Mouse (Mus musculus) CH12.LX (cell line): ENCODE data around the gene Htatip2. TPM values are rescaled to one million over a fixed set of nuclear protein-coding genes. Genes with fewer than 3 reads are reported as not detected.

ENCODE experiments used
- DNase-seq: peaks from one replicate; pipeline ENCODE4 v3.0.0-alpha.2; 2013; ENCODE audit errors: extremely low read depth
- H3K27ac ChIP-seq: 2 replicates; pipeline ENCODE4 v1.5.1; 2012; ENCODE audit warnings: low read depth, mild to moderate bottlenecking, control low read depth, moderate library complexity; ENCODE audit not compliant: insufficient read depth
- H3K27me3 ChIP-seq: replicated peaks from 2 replicates; pipeline ENCODE3; 2012; ENCODE audit warnings: inconsistent platforms
- H3K36me3 ChIP-seq, 2 experiments: replicated peaks in 1 of 2; 2 replicates each; pipeline versions ENCODE3 to v1.6.1; 2012; ENCODE audit warnings: inconsistent platforms in 1 of 2, low read length in 1 of 2, mild to moderate bottlenecking in 1 of 2, mixed read lengths in 1 of 2, moderate library complexity in 1 of 2; ENCODE audit not compliant: control insufficient read depth in 1 of 2, insufficient read depth in 1 of 2
- H3K4me1 ChIP-seq, 2 experiments: 2 replicates each; pipeline ENCODE4 v1.6.1; 2012; ENCODE audit warnings: inconsistent platforms in 1 of 2, moderate library complexity in 1 of 2; ENCODE audit not compliant: insufficient read depth in 2 of 2, control insufficient read depth in 1 of 2
- H3K4me2 ChIP-seq: 2 replicates; pipeline ENCODE4 v1.6.1; 2012; ENCODE audit warnings: low read depth, mild to moderate bottlenecking, control low read depth; ENCODE audit not compliant: poor library complexity, insufficient read depth, severe bottlenecking
- H3K4me3 ChIP-seq, 3 experiments: fragments of 150-350 bp in 1 of 3; sonication (generic) in 1 of 3; replicated peaks in 1 of 3; 2 replicates each; pipeline versions ENCODE3 to v1.5.1; 2011 to 2012; ENCODE audit warnings: low read depth in 2 of 3, low read length in 2 of 3, mild to moderate bottlenecking in 2 of 3, moderate library complexity in 2 of 3, control low read depth in 1 of 3, improper control_type of control experiment in 1 of 3, inconsistent platforms in 1 of 3, mixed read lengths in 1 of 3; ENCODE audit not compliant: poor library complexity in 1 of 3
- H3K79me2 ChIP-seq: replicated peaks from 2 replicates; pipeline ENCODE4 v1.6.1; 2012; ENCODE audit warnings: mild to moderate bottlenecking, moderate library complexity; ENCODE audit not compliant: control insufficient read depth, poor library complexity, insufficient read depth, severe bottlenecking; ENCODE audit errors: extremely low read depth
- H3K9ac ChIP-seq: 2 replicates; pipeline ENCODE4 v1.6.1; 2012; ENCODE audit warnings: low read depth, mild to moderate bottlenecking, control low read depth, moderate library complexity; ENCODE audit not compliant: insufficient read depth
- H3K9me3 ChIP-seq: replicated peaks from 2 replicates; pipeline ENCODE3; 2012; ENCODE audit warnings: low read length, inconsistent platforms, mixed read lengths
- BHLHE40 ChIP-seq: IDR thresholded peaks from 2 replicates; pipeline ENCODE4 v1.6.1; 2011; ENCODE audit warnings: mild to moderate bottlenecking, low read depth, low read length, improper control_type of control experiment
- CHD1 ChIP-seq: IDR thresholded peaks from 2 replicates; pipeline ENCODE4 v1.6.1; 2012; ENCODE audit warnings: low read depth, low read length, improper control_type of control experiment, inconsistent platforms
- E2F4 ChIP-seq: IDR thresholded peaks from 2 replicates; pipeline ENCODE4 v1.6.1; 2011; ENCODE audit warnings: low read depth, low read length, improper control_type of control experiment; ENCODE audit not compliant: insufficient replicate concordance
- ELF1 ChIP-seq: IDR thresholded peaks from 2 replicates; pipeline ENCODE4 v1.6.1; 2014; ENCODE audit warnings: low read depth, mild to moderate bottlenecking, inconsistent platforms, low read length, improper control_type of control experiment
- ETS1 ChIP-seq: conservative IDR thresholded peaks from 2 replicates; pipeline ENCODE4 v1.6.1; 2012; ENCODE audit warnings: low read depth, mild to moderate bottlenecking, inconsistent platforms, low read length, improper control_type of control experiment, moderate library complexity
- HCFC1 ChIP-seq: IDR thresholded peaks from 2 replicates; pipeline ENCODE4 v1.6.1; 2012; ENCODE audit warnings: low read depth, mild to moderate bottlenecking, inconsistent platforms, low read length, improper control_type of control experiment
- JUN ChIP-seq: IDR thresholded peaks from 2 replicates; pipeline ENCODE4 v1.6.1; 2011; ENCODE audit warnings: low read depth, mild to moderate bottlenecking, low read length, improper control_type of control experiment, moderate library complexity; ENCODE audit not compliant: insufficient read depth
- MAFK ChIP-seq: IDR thresholded peaks from 2 replicates; pipeline ENCODE4 v1.6.1; 2011; ENCODE audit warnings: low read length, improper control_type of control experiment; ENCODE audit not compliant: insufficient replicate concordance
- MAX ChIP-seq: IDR thresholded peaks from 2 replicates; pipeline ENCODE4 v1.6.1; 2011; ENCODE audit warnings: low read length, improper control_type of control experiment
- MXI1 ChIP-seq: IDR thresholded peaks from 2 replicates; pipeline ENCODE4 v1.6.1; 2011; ENCODE audit warnings: mild to moderate bottlenecking, low read depth, low read length, improper control_type of control experiment
- POLR2A ChIP-seq: IDR thresholded peaks from 2 replicates; pipeline ENCODE4 v1.6.1; 2011; ENCODE audit warnings: low read depth, mild to moderate bottlenecking, improper control_type of control experiment, low read length
- POLR2AphosphoS2 ChIP-seq: IDR thresholded peaks from 2 replicates; pipeline ENCODE4 v1.6.1; 2011; ENCODE audit warnings: low read depth, low read length, improper control_type of control experiment
- RCOR1 ChIP-seq: conservative IDR thresholded peaks from 2 replicates; pipeline ENCODE4 v1.6.1; 2012; ENCODE audit warnings: low read depth, mild to moderate bottlenecking, inconsistent platforms, low read length, improper control_type of control experiment
- SIN3A ChIP-seq: IDR thresholded peaks from 2 replicates; pipeline ENCODE4 v1.6.1; 2012; ENCODE audit warnings: low read length, improper control_type of control experiment, inconsistent platforms
- TBP ChIP-seq: conservative IDR thresholded peaks from 2 replicates; pipeline ENCODE4 v1.6.1; 2011; ENCODE audit warnings: low read depth, low read length, improper control_type of control experiment
- TCF12 ChIP-seq: IDR thresholded peaks from 2 replicates; pipeline ENCODE4 v1.6.1; 2014; ENCODE audit warnings: low read depth, mild to moderate bottlenecking, inconsistent platforms, low read length, improper control_type of control experiment
- USF2 ChIP-seq: conservative IDR thresholded peaks from 2 replicates; pipeline ENCODE4 v1.6.1; 2011; ENCODE audit warnings: low read depth, low read length, improper control_type of control experiment
- ZC3H11A ChIP-seq: IDR thresholded peaks from 2 replicates; pipeline ENCODE4 v1.6.1; 2012; ENCODE audit warnings: low read depth, mild to moderate bottlenecking, inconsistent platforms, low read length, improper control_type of control experiment
- ZKSCAN1 ChIP-seq: IDR thresholded peaks from 2 replicates; pipeline ENCODE4 v1.6.1; 2012; ENCODE audit warnings: low read depth, inconsistent platforms, low read length, improper control_type of control experiment, borderline replicate concordance
- ZNF384 ChIP-seq: IDR thresholded peaks from 2 replicates; pipeline ENCODE4 v1.6.1; 2012; ENCODE audit warnings: low read depth, low read length, improper control_type of control experiment, inconsistent platforms
- dilution Hi-C: fragments of 300-500 bp; cut with MboI; formaldehyde crosslinking; loops from 2 replicates; pipeline ENCODE4 v1.14.3; 2020; ENCODE audit warnings: low sequenced_read_pairs; ENCODE audit not compliant: extremely low pct_unique_long_range_greater_than_20kb, extremely low pct_ligation_motif_present
- in situ Hi-C: fragments of 300-500 bp; cut with MboI; formaldehyde crosslinking; loops from 3 replicates; pipeline ENCODE4 v1.14.3; 2019; ENCODE audit warnings: low sequenced_read_pairs, low pct_ligation_motif_present, low pct_unique_long_range_greater_than_20kb, mixed read lengths
- polyA plus RNA-seq: library from polyadenylated mRNA; unstranded; fragments of >175 nt; gene quantifications from 2 replicates; pipeline ENCODE4 v1.2.1, GENCODE M21; 2012; ENCODE audit warnings: low read depth; ENCODE audit not compliant: insufficient read length
- total RNA-seq, 2 experiments: library from RNA; depleted of rRNA; stranded (reverse); fragments of 300-350 nt in 1 of 2; fragments of >200 nt in 1 of 2; gene quantifications; 2 replicates each; pipeline ENCODE4 v1.2.3; 2012 to 2014

Htatip2 gene
- total and polyA plus RNA-seq, 3 experiments: not detected

GRCm38 (mm10) chr7:49805618-49806017 is 46.7 kb downstream of the Htatip2 start:
- H3K27me3 ChIP-seq: no peaks in the 10 kb centered on the region
- TF ChIP-seq MXI1: no peak
- no peak for TF ChIP-seq E2F4
- TF ChIP-seq ELF1: no peak
- no peak for TF ChIP-seq HCFC1
- no peak for TF ChIP-seq TBP
- no peak for TF ChIP-seq POLR2A
- no peak for TF ChIP-seq POLR2AphosphoS2
- TF ChIP-seq ZC3H11A: no peak
- TF ChIP-seq MAX: no peak
- H3K36me3 ChIP-seq: peaks cover 48 to 89% of the 10 kb centered on the region in 2 experiments
- no peak for DNase-seq
- H3K79me2 ChIP-seq: no peaks in the 10 kb centered on the region
- dilution Hi-C loops: no loop called here
- no peak overlapping the region for H3K27ac ChIP-seq
- H3K4me2 ChIP-seq: no peak overlapping the region
- no peaks in the 10 kb centered on the region for H3K9me3 ChIP-seq
- no peak overlapping the region for H3K4me3 ChIP-seq
- no peak overlapping the region for H3K9ac ChIP-seq
- in situ Hi-C loops: no loop called here
- H3K4me1 ChIP-seq: no peaks in the 10 kb centered on the region

- Histone ChIP-seq H3K27me3 (no peaks in the 10 kb centered on the region), H3K27ac (no peak overlapping the region), H3K9me3 (no peaks in the 10 kb centered on the region), H3K4me1 (no peaks in the 10 kb centered on the region), H3K36me3 (peaks cover 43 to 89% of the 10 kb centered on the region in 2 experiments), H3K4me2 (no peak overlapping the region), H3K79me2 (no peaks in the 10 kb centered on the region), H3K4me3 (no peak overlapping the region), H3K9ac (no peak overlapping the region)
- DNase-seq: no peak
- dilution Hi-C loops (no loop called here), in situ Hi-C loops (no loop called here)
- no peak for TF ChIP-seq TBP
- no peak for TF ChIP-seq MAFK
- TF ChIP-seq JUN: no peak
- TF ChIP-seq TCF12: no peak
- TF ChIP-seq ETS1: no peak
- TF ChIP-seq ELF1: no peak
- no peak for TF ChIP-seq USF2
- no peak for TF ChIP-seq SIN3A
- no peak for TF ChIP-seq ZKSCAN1
- TF ChIP-seq CHD1: no peak
- no peak for TF ChIP-seq BHLHE40
- TF ChIP-seq ZNF384: no peak
- TF ChIP-seq RCOR1: no peak
Measured at GRCm38 (mm10) chr7:49807093-49807682, 48.3 kb downstream of the Htatip2 start.
